Mouse (Mus musculus) lung, adult 18-20 months (tissue): ENCODE measurements around the gene Shld2.
"Not testable (repeated sequence)": the region's sequence is repeated elsewhere in the genome, so short reads cannot be mapped to it uniquely, and the experiment has no call there.

ENCODE experiments used
- DNase-seq, 2 experiments: peaks; one replicate each; pipeline ENCODE4 v3.0.0; 2022; ENCODE audit warnings: mixed read lengths in 2 of 2

The Shld2 gene

GRCm38 (mm10) chr14:34280798-34281197 lies 29.5 kb downstream of the Shld2 start:
- no peak for DNase-seq

- no peak for DNase-seq
Measured at GRCm38 (mm10) chr14:34279726-34280125, 30.6 kb downstream of the Shld2 start.

GRCm38 (mm10) chr14:34275225-34275624 lies 35.1 kb downstream of the Shld2 start:
- no peak for DNase-seq

- no peak for DNase-seq
Measured at GRCm38 (mm10) chr14:34274141-34274540, 36.2 kb downstream of the Shld2 start.

- no peak for DNase-seq
Measured at GRCm38 (mm10) chr14:34273280-34273679, 37.0 kb downstream of the Shld2 start.

- DNase-seq, result no peak
Measured at GRCm38 (mm10) chr14:34268046-34268445, 42.2 kb downstream of the Shld2 start.

- not testable (repeated sequence) for DNase-seq
Measured at GRCm38 (mm10) chr14:34258525-34258924, 51.8 kb downstream of the Shld2 start.

GRCm38 (mm10) chr14:34253261-34253660 lies 57.0 kb downstream of the Shld2 start:
- no peak for DNase-seq

- DNase-seq, result no peak
Measured at GRCm38 (mm10) chr14:34252470-34253145, 57.7 kb downstream of the Shld2 start.

GRCm38 (mm10) chr14:34240676-34241075 lies 69.6 kb downstream of the Shld2 start:
- DNase-seq, result no peak

GRCm38 (mm10) chr14:34240263-34240662 lies 70.0 kb downstream of the Shld2 start:
- no peak for DNase-seq

- peak; percentile 73 to 79 for DNase-seq
Measured at GRCm38 (mm10) chr14:34234630-34235380, 75.5 kb downstream of the Shld2 start.

GRCm38 (mm10) chr14:34233846-34234245 lies 76.4 kb downstream of the Shld2 start:
- no peak for DNase-seq

- no peak for DNase-seq
Measured at GRCm38 (mm10) chr14:34232866-34233680, 77.2 kb downstream of the Shld2 start.

GRCm38 (mm10) chr14:34232340-34232739 lies 78.0 kb downstream of the Shld2 start:
- DNase-seq, result no peak

- DNase-seq, result no peak
Measured at GRCm38 (mm10) chr14:34228830-34229506, 81.3 kb downstream of the Shld2 start.

- no peak for DNase-seq
Measured at GRCm38 (mm10) chr14:34227981-34228380, 82.3 kb downstream of the Shld2 start.

GRCm38 (mm10) chr14:34226566-34226965 lies 83.7 kb downstream of the Shld2 start:
- DNase-seq, result no peak

- DNase-seq, result no peak
Measured at GRCm38 (mm10) chr14:34225986-34226385, 84.3 kb downstream of the Shld2 start.

- peak; percentile 80 to 84 for DNase-seq
Measured at GRCm38 (mm10) chr14:34223362-34223898, 86.9 kb downstream of the Shld2 start.

- no peak for DNase-seq
Measured at GRCm38 (mm10) chr14:34221416-34222077, 88.7 kb downstream of the Shld2 start.

- DNase-seq, result no peak
Measured at GRCm38 (mm10) chr14:34220426-34220825, 89.9 kb downstream of the Shld2 start.
